Mouse (Mus musculus) cerebellum, adult 9-10 months (tissue): ENCODE results near the gene Ctdspl.
A peak's percentile ranks its signal among the peaks of the same experiment; 100 is the strongest.

Experiments
- DNase-seq: peaks from one replicate; pipeline ENCODE4 v3.0.0; 2022

The Ctdspl gene

GRCm38 (mm10) chr9:118920798-118921515 is 5.3 kb upstream of the Ctdspl start:
- DNase-seq = peak; percentile 43

DNA sequence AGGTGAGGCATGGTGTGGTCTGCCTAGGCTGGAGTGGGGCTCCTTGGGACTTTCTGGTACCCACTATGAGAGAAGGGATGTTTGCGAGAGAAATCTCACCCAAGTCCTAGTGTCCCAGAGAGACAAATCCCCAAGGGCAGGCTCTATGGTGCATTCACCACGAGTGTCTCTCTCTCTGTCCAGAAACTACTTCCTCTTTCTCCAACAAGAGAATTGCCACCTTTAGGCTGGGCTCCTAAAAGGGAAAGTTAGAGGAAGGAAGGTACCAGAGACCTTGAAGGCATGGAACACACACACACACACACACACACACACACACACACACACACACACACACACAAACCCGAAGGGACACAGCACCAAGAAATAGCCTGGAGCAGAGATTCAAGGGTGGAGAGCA is 4.3 kb upstream of the Ctdspl start:
- DNase-seq = no peak

DNA sequence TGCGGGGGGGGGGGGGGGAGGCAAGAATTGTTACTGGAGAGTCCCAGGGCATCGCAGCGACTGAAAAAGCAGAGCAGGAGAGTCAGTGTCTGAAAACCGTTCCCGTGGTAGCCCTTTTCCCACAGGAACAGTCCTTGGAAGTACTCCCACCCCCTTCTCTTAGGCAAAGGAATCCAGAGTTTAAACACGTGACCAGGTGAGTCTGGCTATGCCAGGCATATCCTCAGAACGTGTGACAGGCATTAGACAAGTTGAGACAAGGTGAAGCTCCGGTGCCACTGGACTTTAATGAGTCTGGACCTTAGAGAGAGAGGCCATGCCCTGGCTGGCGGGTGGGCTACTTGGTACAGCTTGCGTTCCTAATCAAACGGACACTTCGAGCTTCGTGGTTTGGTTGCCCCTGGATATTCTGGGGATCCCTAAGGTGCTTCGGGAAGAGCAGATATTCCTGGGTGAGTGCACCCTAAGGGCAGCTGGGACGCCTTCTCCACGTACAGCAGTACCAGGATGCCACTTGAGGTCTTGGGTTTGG is 1.6 kb upstream of the Ctdspl start:
- peak; percentile 15 for DNase-seq

DNA sequence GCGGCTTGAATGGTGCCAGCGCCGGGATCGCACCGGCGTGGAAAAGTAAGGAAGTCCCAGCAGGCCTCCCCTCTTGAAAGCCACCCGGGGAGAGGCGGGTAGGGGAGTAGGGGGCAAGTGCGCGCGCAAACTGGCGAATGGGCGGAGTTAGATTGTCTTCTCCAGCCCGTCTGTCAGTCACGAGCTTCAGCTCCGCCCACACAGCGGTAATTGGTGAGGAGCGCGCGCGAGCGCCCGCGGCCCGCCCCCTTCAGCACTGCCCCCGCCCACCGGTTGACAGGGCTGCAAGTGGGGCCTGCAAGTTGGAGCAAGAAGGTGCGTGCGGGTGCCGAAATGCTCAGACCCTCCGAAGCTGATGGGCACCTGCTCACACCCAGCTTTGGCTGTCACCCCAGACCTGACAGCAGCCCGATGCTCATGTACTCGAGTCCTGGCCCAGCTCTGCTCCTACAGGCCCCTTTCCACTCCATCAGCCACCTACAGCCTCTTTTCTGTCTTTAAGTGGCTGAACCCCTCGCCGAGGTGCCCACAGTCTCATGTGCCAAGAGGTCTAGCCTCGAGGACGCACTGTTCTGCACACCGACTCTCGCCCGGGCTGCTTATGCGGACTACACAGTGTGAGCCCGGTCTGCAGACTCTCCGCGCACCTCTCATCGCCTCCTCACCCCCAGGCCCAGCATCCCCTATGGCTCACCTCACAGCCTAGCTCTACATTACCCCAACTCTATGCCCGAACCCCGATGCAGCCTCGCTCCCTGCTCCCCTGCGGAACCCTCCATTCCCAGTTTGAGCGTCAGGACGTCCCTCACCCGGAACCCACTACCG is 755 bp upstream of the Ctdspl start:
- DNase-seq = peak; percentile 90

DNA sequence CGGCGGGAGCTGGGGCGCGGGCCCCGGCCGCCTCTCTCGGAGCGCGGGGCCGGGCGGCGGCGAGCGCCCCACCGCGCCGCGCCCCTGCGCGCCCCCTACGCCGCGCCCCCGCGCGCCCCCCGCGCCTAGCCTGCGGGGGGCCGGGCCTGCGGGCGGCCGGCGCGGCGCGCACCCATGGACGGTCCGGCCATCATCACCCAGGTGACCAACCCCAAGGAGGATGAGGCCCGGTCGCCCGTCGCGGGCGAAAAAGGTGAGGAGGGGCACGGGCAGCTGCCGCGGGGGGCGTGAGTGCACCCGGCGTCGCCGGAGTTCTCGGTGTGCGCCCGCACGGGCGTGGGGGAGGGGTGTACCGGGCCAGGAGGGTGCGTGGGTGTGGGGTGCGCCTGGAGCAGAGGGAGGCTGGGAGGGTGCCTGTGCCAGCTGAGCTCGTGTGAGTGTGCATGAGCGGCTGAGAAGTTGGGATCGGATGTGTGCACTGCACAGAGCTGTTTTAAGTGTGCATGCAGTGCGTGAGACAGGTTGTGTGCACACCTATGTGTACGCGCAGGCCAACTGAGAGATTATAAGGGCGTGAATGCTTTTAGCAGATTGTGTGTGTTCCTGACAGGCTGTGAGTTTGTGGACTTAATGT is 552 bp downstream of the Ctdspl start:
- peak; percentile 58 for DNase-seq

DNA sequence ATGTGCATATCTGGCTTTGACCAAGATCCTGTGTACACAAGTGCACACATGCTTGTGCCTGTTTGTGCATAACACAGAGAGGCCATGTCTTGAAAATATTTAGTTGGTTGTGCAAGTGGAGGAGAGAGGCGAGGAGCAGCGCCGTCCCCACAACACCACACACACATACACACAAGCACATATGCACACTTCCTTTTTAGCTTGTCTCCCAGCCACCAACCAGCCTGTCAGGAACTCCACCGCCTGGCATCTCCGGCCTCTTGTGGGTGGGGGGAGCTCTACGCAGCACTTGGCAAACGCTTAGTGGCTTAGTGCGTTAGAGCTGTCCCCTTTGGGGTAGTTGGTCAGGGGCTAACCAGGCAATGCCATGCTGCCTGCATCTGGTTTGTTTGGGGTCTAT is 1.2 kb downstream of the Ctdspl start:
- no peak for DNase-seq

- no peak for DNase-seq
Measured at GRCm38 (mm10) chr9:118928007-118928406, 1.8 kb downstream of the Ctdspl start.

- DNase-seq = no peak
Measured at GRCm38 (mm10) chr9:118928656-118929055, 2.4 kb downstream of the Ctdspl start.

DNA sequence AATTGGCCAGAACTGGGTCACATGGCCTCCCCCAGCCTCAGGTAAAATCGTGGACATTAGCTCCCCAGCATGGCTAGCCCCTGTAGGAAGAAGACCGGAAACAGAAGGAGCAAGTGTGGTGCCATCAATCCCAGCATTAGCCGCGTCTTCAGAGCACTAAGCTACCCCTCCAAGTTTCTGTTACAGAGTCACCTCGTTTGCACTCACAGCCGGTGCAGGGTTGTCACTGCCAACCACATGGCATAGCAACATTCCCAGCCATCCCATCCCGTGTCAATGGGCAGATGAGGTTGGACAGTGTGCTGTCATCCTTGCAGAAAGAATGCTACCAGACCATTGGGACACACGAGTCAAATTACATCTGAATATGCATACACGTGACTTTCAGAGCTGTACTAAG is 4.4 kb downstream of the Ctdspl start:
- DNase-seq = no peak

- no peak for DNase-seq
Measured at GRCm38 (mm10) chr9:118933800-118934199, 7.5 kb downstream of the Ctdspl start.

DNA sequence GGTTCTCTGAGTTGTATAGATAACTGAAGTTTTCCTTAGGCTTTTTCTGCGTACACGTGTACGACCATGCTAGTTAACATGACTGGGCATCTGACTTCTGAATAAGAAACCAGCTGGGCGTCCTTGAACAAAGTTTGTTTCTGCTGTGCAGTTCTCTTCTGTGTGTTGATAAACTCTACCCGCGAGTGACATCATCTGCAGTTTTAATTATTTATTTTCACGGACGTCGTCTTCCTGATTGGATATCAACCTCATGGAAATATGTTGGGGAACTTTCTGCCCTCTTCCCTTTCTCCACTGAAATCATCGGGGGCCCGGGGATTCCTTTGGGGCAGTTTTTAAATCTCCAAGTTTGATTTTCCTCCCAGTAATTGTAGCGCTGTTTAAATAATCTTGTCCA is 8.1 kb downstream of the Ctdspl start:
- DNase-seq = no peak

DNA sequence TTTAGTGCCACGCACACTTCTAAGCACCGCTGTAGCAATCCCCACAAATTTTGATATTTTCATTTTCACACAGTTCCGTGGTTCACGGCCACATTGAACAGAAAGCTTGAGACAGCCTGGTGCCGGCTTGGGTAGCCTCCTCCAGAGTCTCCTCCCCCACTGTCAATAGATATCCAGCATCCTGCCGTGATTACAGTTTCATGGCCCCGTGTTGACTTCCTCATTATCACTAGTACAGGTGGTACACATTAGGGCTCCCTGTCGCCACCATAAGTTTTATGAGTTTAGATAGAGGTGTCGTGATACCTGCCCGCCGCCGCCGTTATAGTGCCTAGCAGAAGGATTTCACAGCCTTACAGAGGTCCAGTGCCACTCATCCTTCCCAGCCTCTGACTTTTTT is 8.8 kb downstream of the Ctdspl start:
- DNase-seq = no peak

- DNase-seq = no peak
Measured at GRCm38 (mm10) chr9:118936071-118936470, 9.8 kb downstream of the Ctdspl start.

DNA sequence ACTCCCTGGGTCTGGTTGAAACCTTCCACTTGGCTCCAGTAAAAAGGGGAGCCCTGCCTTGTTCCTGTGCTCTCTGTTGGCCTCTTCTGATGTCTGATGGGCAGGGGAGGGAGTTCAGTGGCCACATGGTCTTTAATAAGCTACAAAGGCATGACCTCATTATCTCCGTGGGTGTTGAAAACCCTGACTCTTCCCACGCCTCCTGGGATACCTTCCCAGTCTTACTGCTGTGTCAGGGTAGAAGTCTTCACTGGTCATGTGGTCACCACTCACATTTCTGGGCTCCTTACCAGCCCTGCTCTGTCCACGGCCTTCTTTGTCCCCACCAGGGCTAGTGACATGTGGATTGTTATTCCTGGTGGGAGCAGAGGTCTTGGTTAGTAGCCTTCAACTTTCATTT is 11.3 kb downstream of the Ctdspl start:
- peak; percentile 31 for DNase-seq

GRCm38 (mm10) chr9:118939410-118939809 is 13.2 kb downstream of the Ctdspl start:
- no peak for DNase-seq

DNA sequence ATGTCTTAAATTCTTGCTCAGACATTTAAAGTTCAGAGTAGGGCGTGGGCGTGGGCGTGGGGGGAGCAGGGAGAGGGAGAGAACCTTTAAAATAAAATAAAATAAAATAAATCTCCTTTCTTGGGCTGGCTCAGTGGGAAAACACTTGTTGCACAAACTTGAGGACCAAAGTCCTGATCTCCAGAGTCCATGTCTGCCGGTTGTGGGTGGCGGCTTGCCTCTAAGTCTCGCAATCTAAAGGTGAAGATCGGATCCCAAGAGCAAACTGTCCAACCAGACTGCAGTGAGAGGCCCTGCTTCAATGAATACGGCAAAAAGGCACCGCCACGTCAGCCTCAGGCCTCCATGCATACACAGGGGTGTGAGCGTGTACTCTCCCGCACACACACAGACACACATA is 13.6 kb downstream of the Ctdspl start:
- DNase-seq = no peak

DNA sequence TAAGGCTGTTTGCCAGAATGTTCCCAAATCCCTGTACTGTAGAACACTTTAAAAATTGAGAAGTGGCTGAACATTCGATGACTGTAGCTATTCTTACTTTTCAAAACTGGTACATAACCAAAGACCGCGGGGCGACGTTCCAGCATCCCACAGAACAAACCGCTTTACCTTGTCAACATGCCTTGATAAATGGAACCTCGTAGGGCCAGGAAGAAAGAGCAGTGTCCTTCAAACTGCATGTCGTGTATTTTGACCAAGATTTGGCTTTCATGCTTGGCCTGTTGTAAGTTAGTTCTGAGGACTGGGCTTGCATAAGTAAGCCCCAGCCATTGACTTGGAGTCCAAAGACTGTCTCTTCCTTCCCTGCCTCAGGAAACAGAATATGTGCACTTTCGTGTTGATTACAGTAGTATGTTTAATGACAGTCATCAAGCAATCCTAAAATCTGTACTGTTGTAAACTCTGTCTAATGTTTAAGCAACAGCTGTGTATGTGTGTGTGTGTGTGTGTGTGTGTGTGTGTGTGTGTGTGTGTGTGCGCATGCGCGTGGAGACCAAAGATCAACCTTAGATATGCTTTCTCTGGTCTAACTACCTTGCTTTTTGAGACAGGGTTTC is 14.4 kb downstream of the Ctdspl start:
- no peak for DNase-seq

DNA sequence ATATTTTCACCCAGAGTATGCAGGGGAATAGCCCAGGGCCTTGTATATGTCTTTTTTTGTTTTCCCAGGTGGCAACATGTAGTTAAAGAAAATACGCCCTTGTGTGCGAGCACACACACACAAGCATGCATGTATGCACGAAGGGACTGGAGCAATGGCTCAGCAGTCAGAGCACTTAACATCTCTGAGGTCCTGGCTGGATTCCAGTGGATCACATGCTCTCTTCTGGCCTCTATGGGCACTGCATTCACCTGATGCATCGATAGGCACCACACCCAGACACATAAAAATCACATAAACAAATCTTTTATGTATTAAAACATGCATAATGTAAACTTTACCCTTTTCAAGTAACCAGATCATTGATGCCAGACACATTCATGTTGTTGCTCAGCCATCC is 15.8 kb downstream of the Ctdspl start:
- no peak for DNase-seq

DNA sequence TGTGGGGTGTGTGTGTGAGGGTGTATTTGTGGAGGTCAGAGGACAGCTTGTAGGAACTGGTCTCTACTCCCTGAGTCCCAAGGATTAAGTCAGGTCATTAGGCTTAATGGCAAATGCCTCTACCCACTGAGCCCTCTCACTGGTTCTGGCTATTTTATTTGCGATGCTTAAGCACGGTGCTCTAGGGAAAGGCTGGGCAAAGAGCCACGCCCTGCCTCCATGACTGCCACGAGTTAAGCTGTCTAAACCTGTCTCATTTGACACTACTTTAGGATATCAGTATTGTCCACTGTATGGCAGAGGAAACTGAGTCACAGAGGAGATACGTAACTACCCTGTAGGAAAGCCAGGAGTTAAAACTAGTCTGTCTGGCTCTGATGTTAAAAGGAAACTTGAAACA is 17.7 kb downstream of the Ctdspl start:
- no peak for DNase-seq

- no peak for DNase-seq
Measured at GRCm38 (mm10) chr9:118944388-118944787, 18.1 kb downstream of the Ctdspl start.

DNA sequence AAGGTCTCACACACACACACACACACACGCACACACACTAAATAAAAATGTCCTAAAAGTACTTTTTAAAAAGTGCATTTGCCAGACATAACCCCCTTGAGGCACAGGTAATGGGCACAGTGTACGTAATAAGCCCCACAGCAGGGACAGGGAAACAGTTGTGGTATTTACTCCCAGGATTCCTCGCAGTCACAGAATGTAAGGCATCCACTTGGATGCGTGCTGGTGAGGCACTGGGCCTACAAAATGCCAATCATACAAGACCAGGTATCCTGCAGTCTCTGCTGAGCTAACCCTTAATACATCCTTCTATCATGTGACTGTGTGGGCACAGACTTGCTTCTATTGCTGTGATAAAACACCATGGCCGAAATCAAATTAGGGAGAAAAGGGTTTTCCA is 22.2 kb downstream of the Ctdspl start:
- DNase-seq = no peak

DNA sequence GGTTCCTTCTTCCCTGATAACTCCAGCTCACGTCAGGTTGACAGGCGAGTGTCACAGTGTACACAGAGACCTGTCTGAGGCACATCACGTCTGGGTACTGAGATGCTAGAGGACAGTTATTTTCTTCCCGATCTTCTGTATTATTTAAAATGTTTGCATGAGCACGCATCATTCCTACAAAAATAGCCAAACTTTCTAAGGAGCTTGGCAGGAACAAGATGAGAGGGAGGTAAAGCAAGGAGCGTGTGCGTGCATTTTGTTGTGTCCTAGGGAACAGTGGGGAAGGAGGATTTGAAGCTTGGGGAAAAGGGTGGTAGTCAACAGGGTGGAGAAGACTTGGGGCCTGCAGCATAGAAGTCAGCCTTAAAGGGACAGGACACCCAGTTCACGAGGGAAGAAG is 22.9 kb downstream of the Ctdspl start:
- DNase-seq = no peak

DNA sequence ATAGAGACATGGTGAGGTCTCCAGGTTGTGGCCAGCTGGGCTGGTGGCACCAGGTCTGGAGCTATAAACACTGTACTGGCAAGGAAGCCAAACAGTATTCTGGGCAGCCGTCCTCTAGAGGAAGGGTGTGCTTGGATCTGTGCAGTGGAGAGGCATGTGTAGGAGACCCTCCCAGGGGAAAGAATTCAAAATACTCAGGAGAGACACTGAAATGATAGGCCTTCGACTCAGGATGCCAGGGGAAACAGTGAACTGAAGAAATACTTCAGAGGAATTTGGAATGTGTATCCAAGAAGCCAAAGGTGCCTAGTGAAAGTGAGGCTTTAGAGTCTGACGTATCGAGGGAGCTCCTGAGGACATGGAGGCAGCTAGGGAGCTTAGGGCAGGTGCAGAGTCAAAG is 23.4 kb downstream of the Ctdspl start:
- no peak for DNase-seq
